Mouse (Mus musculus): ENCODE results near the gene Fstl1. TPM values are rescaled to one million over a fixed set of nuclear protein-coding genes. Genes with fewer than 3 reads are reported as not detected.

Gene Fstl1
- polyA plus RNA-seq, 1 experiment from 2014 or later: 731 TPM

GRCm38 (mm10) chr16:37879750-37880419, 103.2 kb downstream of the Fstl1 start:
- peaks cover 74% of the 10 kb centered on the region for H3K36me3 ChIP-seq
- H3K27me3 ChIP-seq: no peaks in the 10 kb centered on the region
- H3K9me3 ChIP-seq: no peaks in the 10 kb centered on the region
- H3K27ac ChIP-seq: no peak overlapping the region
- H3K4me1 ChIP-seq: peaks cover 10% of the 10 kb centered on the region; the same call in 1 of the 2 replicates
- H3K4me3 ChIP-seq: no peak overlapping the region
- ATAC-seq (ENCODE audit: low FRiP score, low read depth): no peak
- WGBS: 95% methylated on average over 4 of the region's 4 CpGs
- H3K9ac ChIP-seq: no peak overlapping the region
- H3K4me2 ChIP-seq (replicated peaks): no peak overlapping the region

- WGBS: 89% methylated on average over 2 of the region's 2 CpGs
- Histone ChIP-seq H3K27me3 (no peaks in the 10 kb centered on the region), H3K4me1 (peaks cover 10% of the 10 kb centered on the region; the same call in 1 of the 2 replicates), H3K9ac (no peak overlapping the region), H3K36me3 (peaks cover 74% of the 10 kb centered on the region), H3K4me2 (replicated peaks) (no peak overlapping the region), H3K27ac (no peak overlapping the region), H3K9me3 (no peaks in the 10 kb centered on the region), H3K4me3 (no peak overlapping the region)
- no peak for ATAC-seq (ENCODE audit: low FRiP score, low read depth)
These were observed 104.5 kb downstream of the Fstl1 start for GRCm38 (mm10) chr16:37881168-37881567.

Other genes starting within 250 kb of the Fstl1 start
- gene Gtf2e1, start 237.1 kb upstream of the Fstl1 start, polyA plus RNA-seq (2015; fragmentation: Nextera tagmentation; extraction: Ambion mirVana): 33.9 and 34.5 TPM in 2 replicates
- gene Rabl3, start 237.0 kb upstream of the Fstl1 start, polyA plus RNA-seq (2015; fragmentation: Nextera tagmentation; extraction: Ambion mirVana): 31.8 and 33.0 TPM in 2 replicates
- 0.11 and 0.17 TPM in 2 replicates for gene Hgd, start 196.7 kb upstream of the Fstl1 start, polyA plus RNA-seq (2015; fragmentation: Nextera tagmentation; extraction: Ambion mirVana)
- 58.1 and 63.9 TPM in 2 replicates for gene Ndufb4, start 122.4 kb upstream of the Fstl1 start, polyA plus RNA-seq (2015; fragmentation: Nextera tagmentation; extraction: Ambion mirVana)
- gene Gm36028, start 84.3 kb downstream of the Fstl1 start, polyA plus RNA-seq (2015; fragmentation: Nextera tagmentation; extraction: Ambion mirVana): 0.13 and 0.22 TPM in 2 replicates
- gene Lrrc58, start 91.5 kb downstream of the Fstl1 start, polyA plus RNA-seq (2015; fragmentation: Nextera tagmentation; extraction: Ambion mirVana): 58.9 and 62.3 TPM in 2 replicates
- gene Gpr156, start 139.6 kb downstream of the Fstl1 start, polyA plus RNA-seq (2015; fragmentation: Nextera tagmentation; extraction: Ambion mirVana): 0.88 and 0.95 TPM in 2 replicates